Mouse (Mus musculus) G1E (cell line): ENCODE data around the gene Gm44965. TPM values are rescaled to one million over a fixed set of nuclear protein-coding genes. Genes with fewer than 3 reads are reported as not detected.
"Not testable (repeated sequence)": the region's sequence is repeated elsewhere in the genome, so short reads cannot be mapped to it uniquely, and the experiment has no call there.

ENCODE experiments used
- ATAC-seq: 2 replicates; pipeline ENCODE4 v1.8.0; 2016; ENCODE audit warnings: mild to moderate bottlenecking; ENCODE audit not compliant: insufficient number of reproducible peaks, poor library complexity, low FRiP score, severe bottlenecking; ENCODE audit errors: extremely low read depth
- DNase-seq: peaks from one replicate; pipeline ENCODE4 v3.0.0; 2012; ENCODE audit warnings: low spot score
- H3K27me3 ChIP-seq: 2 replicates; pipeline ENCODE4 v1.6.1; 2012; ENCODE audit warnings: mild to moderate bottlenecking, low read length, inconsistent platforms; ENCODE audit not compliant: insufficient read depth
- H3K36me3 ChIP-seq: replicated peaks from 2 replicates; pipeline ENCODE3; 2012; ENCODE audit warnings: mild to moderate bottlenecking, inconsistent platforms
- H3K4me1 ChIP-seq: 2 replicates; pipeline ENCODE4 v1.6.1; 2012; ENCODE audit warnings: low read depth, low read length, inconsistent platforms, mixed read lengths; ENCODE audit not compliant: insufficient read depth
- H3K4me3 ChIP-seq: 2 replicates; pipeline ENCODE4 v1.5.1; 2012; ENCODE audit warnings: low read depth, mild to moderate bottlenecking, inconsistent platforms, low read length, moderate library complexity, mixed read lengths
- H3K9me3 ChIP-seq: replicated peaks from 2 replicates; pipeline ENCODE4 v1.6.1; 2012; ENCODE audit warnings: inconsistent platforms
- CTCF ChIP-seq: IDR thresholded peaks from 2 replicates; pipeline ENCODE4 v1.5.1; 2012; ENCODE audit warnings: low read depth, low read length, inconsistent platforms, mixed read lengths
- GATA1 ChIP-seq: IDR thresholded peaks from 2 replicates; pipeline ENCODE4 v1.6.1; 2012; ENCODE audit warnings: borderline replicate concordance, low read length, inconsistent platforms, mixed read lengths
- GATA2 ChIP-seq: IDR thresholded peaks from 2 replicates; pipeline ENCODE4 v1.6.1; 2012; ENCODE audit warnings: low read depth, low read length, inconsistent platforms, borderline replicate concordance
- POLR2AphosphoS5 ChIP-seq: IDR thresholded peaks from 2 replicates; pipeline ENCODE4 v1.6.1; 2012; ENCODE audit warnings: low read depth, low read length, inconsistent platforms; ENCODE audit not compliant: insufficient replicate concordance
- TAL1 ChIP-seq: conservative IDR thresholded peaks from 2 replicates; pipeline ENCODE4 v1.6.1; 2012; ENCODE audit warnings: low read depth, low read length, inconsistent platforms, mixed read lengths
- polyA plus RNA-seq: library from polyadenylated mRNA; stranded (reverse); fragments of >175 nt; gene quantifications from 2 replicates; pipeline ENCODE4 v1.2.3, GENCODE M21; 2012
- total RNA-seq, 2 experiments: library from RNA; stranded (forward) in 1 of 2; stranded (reverse) in 1 of 2; fragments of 200-1000 nt in 1 of 2; fragments of >200 nt in 1 of 2; fragmentation: Nextera tagmentation in 1 of 2; gene quantifications; 2 replicates each; pipeline ENCODE4 v1.2.3; 2014 to 2017

The Gm44965 gene
- total and polyA plus RNA-seq, 3 experiments, result not detected

GRCm38 (mm10) chr6:48614756-48615155 lies 21.0 kb downstream of the Gm44965 start:
- no peaks in the 10 kb centered on the region for H3K9me3 ChIP-seq
- peaks cover 3% of the 10 kb centered on the region; the same call in 1 of the 2 replicates for H3K27me3 ChIP-seq
- H3K4me1 ChIP-seq, result no peaks in the 10 kb centered on the region
- H3K36me3 ChIP-seq, result no peaks in the 10 kb centered on the region
- no peak for DNase-seq
- ATAC-seq, result no peak
- H3K4me3 ChIP-seq, result no peak overlapping the region
- TF ChIP-seq GATA1 (no peak), GATA2 (no peak), POLR2AphosphoS5 (no peak), TAL1 (no peak), CTCF (no peak)

- H3K4me3 ChIP-seq, result no peak overlapping the region; the same call in 1 of the 2 replicates
- peaks cover 3% of the 10 kb centered on the region; the same call in 1 of the 2 replicates for H3K27me3 ChIP-seq
- no peaks in the 10 kb centered on the region for H3K36me3 ChIP-seq
- TF ChIP-seq GATA1 (no peak), POLR2AphosphoS5 (no peak), CTCF (no peak), TAL1 (no peak), GATA2 (no peak)
- no peaks in the 10 kb centered on the region for H3K4me1 ChIP-seq
- no peak for DNase-seq
- ATAC-seq, result no peak
- H3K9me3 ChIP-seq, result no peaks in the 10 kb centered on the region
Measured at GRCm38 (mm10) chr6:48620031-48620430, 26.3 kb downstream of the Gm44965 start.

GRCm38 (mm10) chr6:48622186-48622843 lies 28.6 kb downstream of the Gm44965 start:
- DNase-seq, H3K9me3 ChIP-seq, ATAC-seq, H3K36me3 ChIP-seq, H3K4me3 ChIP-seq, H3K4me1 ChIP-seq, H3K27me3 ChIP-seq: not testable (repeated sequence)

- no peaks in the 10 kb centered on the region for H3K36me3 ChIP-seq
- no peak for TF ChIP-seq POLR2AphosphoS5
- no peak for TF ChIP-seq CTCF
- TF ChIP-seq TAL1, result no peak
- TF ChIP-seq GATA1, result no peak
- TF ChIP-seq GATA2, result no peak
- DNase-seq, result no peak
- peaks cover 3% of the 10 kb centered on the region; the same call in 1 of the 2 replicates for H3K27me3 ChIP-seq
- no peak overlapping the region for H3K4me3 ChIP-seq
- H3K4me1 ChIP-seq, result no peaks in the 10 kb centered on the region
- H3K9me3 ChIP-seq, result no peaks in the 10 kb centered on the region
- ATAC-seq, result no peak
Measured at GRCm38 (mm10) chr6:48623460-48623859, 29.7 kb downstream of the Gm44965 start.

GRCm38 (mm10) chr6:48626464-48626863 lies 32.7 kb downstream of the Gm44965 start, which contains the start of gene AI854703:
AI854703 (plus strand) TSS chr6:48626764.
- H3K27me3 ChIP-seq, result no peaks in the 10 kb centered on the region; the same call in 1 of the 2 replicates
- no peak within 1 kb of the TSS for H3K4me3 ChIP-seq
- no peak for ATAC-seq
- TF ChIP-seq GATA2 (no peak), GATA1 (no peak), POLR2AphosphoS5 (no peak), CTCF (no peak), TAL1 (no peak)
- H3K4me1 ChIP-seq, result no peaks in the 10 kb centered on the region
- no peak for DNase-seq
- H3K36me3 ChIP-seq, result no peaks in the 10 kb centered on the region
- no peaks in the 10 kb centered on the region for H3K9me3 ChIP-seq

GRCm38 (mm10) chr6:48626984-48627383 lies 33.2 kb downstream of the Gm44965 start:
- no peak for DNase-seq
- Histone ChIP-seq H3K4me1 (no peaks in the 10 kb centered on the region), H3K36me3 (no peaks in the 10 kb centered on the region), H3K27me3 (peaks cover 3% of the 10 kb centered on the region; the same call in 1 of the 2 replicates), H3K9me3 (no peaks in the 10 kb centered on the region), H3K4me3 (no peak overlapping the region)
- ATAC-seq, result no peak
- TF ChIP-seq GATA1 (no peak), CTCF (no peak), POLR2AphosphoS5 (no peak), TAL1 (no peak), GATA2 (no peak)
